Mouse (Mus musculus) intestine, postnatal 0 days (tissue): ENCODE data around the gene Rhag. TPM values are rescaled to one million over a fixed set of nuclear protein-coding genes. Genes with fewer than 3 reads are reported as not detected.

Experiments
- ATAC-seq: fragments of 200-750 bp; cut with Nextera tagmentation; 2 replicates; pipeline ENCODE4 v1.8.0; 2017; ENCODE audit warnings: mild to moderate bottlenecking, moderate TSS enrichment, moderate library complexity
- H3K27ac ChIP-seq: fragments of 300-500 bp; sonication (generic); 2 replicates; pipeline ENCODE4 v1.5.1; 2014; ENCODE audit warnings: mild to moderate bottlenecking, low read depth, low read length, moderate library complexity
- H3K27me3 ChIP-seq: fragments of 300-500 bp; sonication (generic); replicated peaks from 2 replicates; pipeline ENCODE4 v1.6.1; 2014; ENCODE audit warnings: low read length, mixed read lengths; ENCODE audit not compliant: control insufficient read depth, insufficient read depth
- H3K36me3 ChIP-seq: fragments of 300-500 bp; sonication (generic); 2 replicates; pipeline ENCODE4 v1.6.1; 2014; ENCODE audit warnings: mild to moderate bottlenecking, moderate library complexity; ENCODE audit not compliant: control insufficient read depth, insufficient read depth
- H3K4me1 ChIP-seq: fragments of 300-500 bp; sonication (generic); replicated peaks from 2 replicates; pipeline ENCODE4 v1.6.1; 2014; ENCODE audit warnings: antibody characterized with exemption, low read length, mixed read lengths; ENCODE audit not compliant: control insufficient read depth, insufficient read depth
- H3K4me2 ChIP-seq: fragments of 300-500 bp; sonication (generic); replicated peaks from 2 replicates; pipeline ENCODE4 v1.6.1; 2014; ENCODE audit warnings: low read depth, mild to moderate bottlenecking, moderate library complexity
- H3K4me3 ChIP-seq: fragments of 300-500 bp; sonication (generic); 2 replicates; pipeline ENCODE4 v1.5.1; 2014; ENCODE audit warnings: low read depth, low read length
- H3K9ac ChIP-seq: fragments of 300-500 bp; sonication (generic); 2 replicates; pipeline ENCODE4 v1.6.1; 2014; ENCODE audit warnings: mild to moderate bottlenecking, low read depth, low read length
- H3K9me3 ChIP-seq: fragments of 300-500 bp; sonication (generic); 2 replicates; pipeline ENCODE4 v1.6.1; 2016; ENCODE audit warnings: mixed run types; ENCODE audit not compliant: control insufficient read depth
- CTCF ChIP-seq: sonication (generic); IDR thresholded peaks from 2 replicates; pipeline ENCODE4 v1.5.1; 2016; ENCODE audit warnings: low read depth, mild to moderate bottlenecking, control low read depth, antibody characterized with exemption, moderate library complexity
- WGBS: fragments of 180-500 bp; shearing (Covaris S2); extraction: QIAGEN DNeasy Blood & Tissue Kit; methylation state at CpG from one replicate; pipeline ENCODE4 v1.1.7; 2014; 5-methylcytosine and 5-hydroxymethylcytosine counted together
- polyA plus RNA-seq: library from polyadenylated mRNA; unstranded; fragments of >200 nt; fragmentation: Nextera tagmentation; extraction: Ambion mirVana; gene quantifications from 2 replicates; pipeline ENCODE4 v1.2.1, GENCODE M21; 2015

Gene Rhag
- polyA plus RNA-seq, 1 experiment from 2014 or later = 0.09 TPM

DNA sequence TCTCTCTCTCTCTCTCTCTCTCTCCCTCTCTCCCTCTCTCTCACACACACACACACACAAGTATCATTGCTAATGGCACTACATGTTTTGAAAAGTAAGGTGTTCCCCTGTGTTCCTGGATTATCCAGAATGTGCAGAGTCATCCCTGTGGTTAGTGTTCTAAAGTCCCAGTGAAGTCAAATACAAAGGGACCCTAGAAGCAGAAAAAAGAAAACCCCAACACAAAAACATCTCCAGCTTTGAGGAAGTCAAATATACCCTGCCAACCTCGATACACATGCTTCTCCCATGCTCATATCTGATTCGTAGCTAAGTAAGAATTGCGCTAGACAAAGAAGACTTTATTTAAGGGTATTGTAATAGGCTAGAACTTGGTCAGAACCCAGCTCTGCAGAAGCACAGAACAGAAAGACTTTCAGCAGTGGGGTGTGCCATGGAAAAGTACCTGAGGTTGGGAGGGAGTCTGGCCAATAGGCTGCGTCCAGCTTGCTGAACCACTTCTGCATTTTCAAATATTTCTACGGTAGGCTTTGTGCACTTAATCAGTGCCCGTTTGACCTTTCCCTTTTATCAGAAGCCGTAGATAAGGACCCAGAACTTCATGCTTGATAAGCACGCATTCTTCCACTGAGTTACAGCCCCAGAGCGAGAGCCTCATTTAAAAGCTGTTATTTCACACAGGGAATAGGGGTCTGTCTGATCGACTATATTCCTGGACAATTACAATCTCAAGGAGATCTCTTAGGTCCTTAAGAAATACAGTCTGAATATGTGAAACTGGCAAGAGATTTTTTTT is 58.2 kb downstream of the Rhag start:
- ATAC-seq = no peak
- no peak overlapping the region for H3K9ac ChIP-seq
- 0 out of 2 replicates have a peak, but pooled peaks cover 7% of the 10 kb centered on the region for H3K4me1 ChIP-seq
- no peak for TF ChIP-seq CTCF
- peak overlapping the region; percentile 46 for H3K4me2 ChIP-seq
- no peaks in the 10 kb centered on the region for H3K27me3 ChIP-seq
- H3K9me3 ChIP-seq = no peaks in the 10 kb centered on the region
- H3K36me3 ChIP-seq = no peaks in the 10 kb centered on the region
- H3K27ac ChIP-seq = peak overlapping the region; percentile 66
- WGBS = 29% methylated on average over 10 of the region's 10 CpGs
- H3K4me3 ChIP-seq = no peak overlapping the region

DNA sequence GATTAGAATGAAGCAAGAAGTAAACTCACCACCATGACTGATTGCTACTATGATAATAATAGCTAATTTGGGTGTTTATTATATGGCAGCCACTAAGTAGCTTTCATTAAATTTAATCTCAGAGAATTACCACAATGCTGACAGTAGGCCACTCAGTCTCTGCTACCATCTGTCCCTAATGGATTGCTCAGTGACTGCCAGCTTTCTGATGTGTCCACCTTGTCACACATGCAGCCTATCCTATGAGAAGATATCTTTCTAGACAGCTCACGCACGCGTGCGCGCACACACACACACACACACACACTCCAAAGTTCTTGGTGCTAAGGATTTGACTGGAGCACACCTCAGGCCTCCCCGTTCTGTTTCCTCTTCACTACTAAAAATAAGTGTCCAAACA is 61.7 kb downstream of the Rhag start:
- Histone ChIP-seq H3K36me3 (no peaks in the 10 kb centered on the region), H3K4me1 (0 out of 2 replicates have a peak, but pooled peaks cover 2% of the 10 kb centered on the region), H3K27me3 (no peaks in the 10 kb centered on the region), H3K4me2 (no peak overlapping the region), H3K9ac (no peak overlapping the region), H3K9me3 (no peaks in the 10 kb centered on the region), H3K4me3 (no peak overlapping the region), H3K27ac (no peak overlapping the region; the same call in 1 of the 2 replicates)
- TF ChIP-seq CTCF = no peak
- ATAC-seq = no peak
- 88% methylated on average over 6 of the region's 6 CpGs for WGBS

DNA sequence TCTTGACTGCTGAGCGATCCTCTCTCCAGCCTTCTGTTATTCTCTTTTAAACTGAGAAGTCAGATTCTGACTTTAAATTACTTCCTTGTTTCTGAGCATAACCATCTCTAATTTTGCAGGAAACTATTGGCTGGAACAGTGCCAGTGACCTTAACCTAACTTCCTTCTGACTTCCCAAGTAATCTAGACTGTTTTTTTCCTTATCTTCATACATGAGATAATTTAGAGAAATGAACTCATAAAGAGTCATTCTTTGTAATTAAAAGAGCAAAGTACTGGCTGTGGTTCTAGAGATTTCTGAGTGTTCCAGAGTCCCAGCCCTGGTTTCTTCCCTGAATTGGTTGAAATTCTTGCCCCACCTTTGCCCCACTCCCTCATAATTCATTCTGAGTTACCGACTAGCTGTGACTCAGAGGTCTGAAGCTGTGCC is 62.7 kb downstream of the Rhag start:
- Histone ChIP-seq H3K27me3 (no peaks in the 10 kb centered on the region), H3K9me3 (no peaks in the 10 kb centered on the region), H3K9ac (no peak overlapping the region), H3K27ac (peak overlapping the region; percentile 54; the same call in 1 of the 2 replicates), H3K4me1 (peaks cover 2% of the 10 kb centered on the region; the same call in 1 of the 2 replicates), H3K4me2 (0 out of 2 replicates have a peak overlapping the region, but pooled peaks have one; percentile 13), H3K36me3 (no peaks in the 10 kb centered on the region), H3K4me3 (no peak overlapping the region)
- peak; percentile 96 for ATAC-seq
- TF ChIP-seq CTCF = no peak
- WGBS = 8% methylated on average over 2 of the region's 2 CpGs

DNA sequence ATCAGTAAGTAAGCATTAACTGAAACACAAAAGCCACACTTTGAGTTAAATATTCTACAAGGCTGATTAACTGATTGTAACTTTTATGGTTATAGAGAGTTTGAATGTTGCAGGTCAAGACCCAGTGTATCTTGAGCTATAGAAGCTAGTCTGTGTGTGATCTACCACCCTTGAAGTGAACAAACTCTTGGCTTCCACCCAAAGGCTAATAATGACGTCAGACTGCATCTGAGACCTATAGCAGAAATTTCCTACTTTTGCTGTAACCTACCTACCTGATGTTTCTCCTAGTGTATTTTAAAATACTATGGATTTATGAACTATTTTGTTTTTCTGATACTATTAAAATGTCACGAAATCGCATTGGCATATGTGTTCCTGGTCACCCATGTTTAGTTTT is 63.8 kb downstream of the Rhag start:
- H3K27me3 ChIP-seq = no peaks in the 10 kb centered on the region

DNA sequence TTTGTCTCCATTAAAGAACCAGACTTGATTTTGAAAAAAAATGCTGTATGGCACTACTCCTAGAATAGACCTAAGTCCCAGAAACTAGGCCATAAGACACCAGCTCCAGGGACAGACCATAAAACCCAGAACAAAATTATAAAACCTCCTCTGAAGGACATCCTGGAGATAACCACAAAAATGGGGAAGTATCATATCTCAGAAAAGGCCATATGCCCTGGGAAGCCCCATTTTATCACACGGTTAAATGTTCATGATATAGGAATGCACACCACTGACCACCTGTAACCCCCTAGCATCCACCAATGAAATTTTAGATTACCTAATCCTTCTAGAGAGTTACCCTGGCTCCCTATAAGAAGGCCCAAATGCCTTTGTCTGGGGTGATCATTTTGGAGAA is 64.6 kb downstream of the Rhag start:
- Histone ChIP-seq H3K4me3 (no peak overlapping the region), H3K4me1 (no peaks in the 10 kb centered on the region; the same call in 1 of the 2 replicates), H3K4me2 (no peak overlapping the region), H3K9ac (no peak overlapping the region), H3K36me3 (no peaks in the 10 kb centered on the region), H3K27me3 (no peaks in the 10 kb centered on the region), H3K9me3 (no peaks in the 10 kb centered on the region), H3K27ac (no peak overlapping the region)
- no peak for ATAC-seq
- 67% methylated on average over 1 of the region's 1 CpGs for WGBS
- TF ChIP-seq CTCF = no peak

More for the DNA sequence above, 63.8 kb downstream of the Rhag start:
- TF ChIP-seq CTCF = no peak
- H3K4me3 ChIP-seq = no peak overlapping the region
- no peak overlapping the region for H3K4me2 ChIP-seq
- 66% methylated on average over 3 of the region's 3 CpGs for WGBS
- no peak overlapping the region for H3K9ac ChIP-seq
- ATAC-seq = no peak
- no peak overlapping the region; the same call in 1 of the 2 replicates for H3K27ac ChIP-seq
- H3K36me3 ChIP-seq = no peaks in the 10 kb centered on the region
- H3K9me3 ChIP-seq = no peaks in the 10 kb centered on the region
- peaks cover 2% of the 10 kb centered on the region; the same call in 1 of the 2 replicates for H3K4me1 ChIP-seq

DNA sequence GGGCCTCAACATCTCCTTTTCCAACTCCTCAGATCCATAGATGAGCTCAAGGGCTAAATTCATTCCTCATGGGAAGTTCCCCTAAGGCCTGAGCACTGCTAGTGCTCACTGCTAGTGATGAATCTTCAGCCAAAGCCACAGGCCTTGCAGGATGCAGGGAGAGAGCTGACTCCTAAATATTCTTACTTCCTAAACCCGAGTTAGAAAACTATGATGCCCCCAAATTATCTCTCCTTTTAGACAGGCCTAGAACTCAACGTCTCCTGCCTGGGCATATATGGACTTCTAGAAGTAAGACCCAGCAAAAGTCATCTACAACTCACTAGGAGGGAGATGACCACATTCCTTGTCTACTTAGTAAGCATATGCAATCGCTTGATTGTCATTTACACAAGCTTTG is 66.8 kb downstream of the Rhag start:
- Histone ChIP-seq H3K9ac (0 out of 2 replicates have a peak overlapping the region, but pooled peaks have one; percentile 34), H3K4me3 (peak overlapping the region; percentile 81), H3K27ac (no peak overlapping the region), H3K9me3 (no peaks in the 10 kb centered on the region), H3K4me1 (no peaks in the 10 kb centered on the region; the same call in 1 of the 2 replicates), H3K27me3 (no peaks in the 10 kb centered on the region), H3K36me3 (no peaks in the 10 kb centered on the region), H3K4me2 (peak overlapping the region; percentile 83)
- no peak for ATAC-seq
- TF ChIP-seq CTCF = no peak
- 21% methylated on average over 3 of the region's 3 CpGs for WGBS
